Mouse (Mus musculus) lung, postnatal 14 days (tissue): Measurements from ENCODE around the gene Pilrb1.
"Not testable (repeated sequence)": the region's sequence is repeated elsewhere in the genome, so short reads cannot be mapped to it uniquely, and the experiment has no call there.

ENCODE experiments used
- DNase-seq: peaks from one replicate; pipeline ENCODE4 v3.0.0; 2021

Pilrb1 gene

GRCm38 (mm10) chr5:137857960-137858710 is at the start of gene Pilrb1:
Gene Pilrb1, minus strand, starts transcription at chr5:137858106.
- not testable (repeated sequence) for DNase-seq

GRCm38 (mm10) chr5:137897812-137898211 is 39.9 kb upstream of the Pilrb1 start:
- DNase-seq = no peak

- DNase-seq = no peak
These were observed 35.0 kb upstream of the Pilrb1 start for GRCm38 (mm10) chr5:137892954-137893353.

GRCm38 (mm10) chr5:137887666-137888065 is 29.8 kb upstream of the Pilrb1 start:
- DNase-seq = no peak

GRCm38 (mm10) chr5:137885894-137886293 is 28.0 kb upstream of the Pilrb1 start:
- peak; percentile 69 for DNase-seq

GRCm38 (mm10) chr5:137883345-137883744 is 25.4 kb upstream of the Pilrb1 start:
- no peak for DNase-seq

- no peak for DNase-seq
These were observed 25.0 kb upstream of the Pilrb1 start for GRCm38 (mm10) chr5:137882922-137883321.

GRCm38 (mm10) chr5:137877860-137878259 is 20.0 kb upstream of the Pilrb1 start:
- DNase-seq = peak; percentile 63

- no peak for DNase-seq
These were observed 17.1 kb upstream of the Pilrb1 start for GRCm38 (mm10) chr5:137875054-137875453.

- not testable (repeated sequence) for DNase-seq
These were observed 14.4 kb upstream of the Pilrb1 start for GRCm38 (mm10) chr5:137872381-137872702.

- DNase-seq = not testable (repeated sequence)
These were observed 13.9 kb upstream of the Pilrb1 start, which contains the start of gene Pilrb2 for GRCm38 (mm10) chr5:137871644-137872380. Gene Pilrb2, minus strand, starts transcription at chr5:137871815.

GRCm38 (mm10) chr5:137868600-137868999 is 10.7 kb upstream of the Pilrb1 start:
- DNase-seq = not testable (repeated sequence)

- DNase-seq = not testable (repeated sequence)
These were observed 6.1 kb upstream of the Pilrb1 start for GRCm38 (mm10) chr5:137864008-137864407.

GRCm38 (mm10) chr5:137856870-137857269 is 1.0 kb downstream of the Pilrb1 start:
- DNase-seq = not testable (repeated sequence)

- DNase-seq = not testable (repeated sequence)
These were observed 3.0 kb downstream of the Pilrb1 start for GRCm38 (mm10) chr5:137854907-137855306.

GRCm38 (mm10) chr5:137850313-137850712 is 7.6 kb downstream of the Pilrb1 start:
- not testable (repeated sequence) for DNase-seq

GRCm38 (mm10) chr5:137837110-137837509 is 20.8 kb downstream of the Pilrb1 start:
- DNase-seq = not testable (repeated sequence)

GRCm38 (mm10) chr5:137836611-137837010 is 21.3 kb downstream of the Pilrb1 start:
- DNase-seq = no peak

- DNase-seq = not testable (repeated sequence)
These were observed 21.9 kb downstream of the Pilrb1 start, which contains the start of gene Pilra for GRCm38 (mm10) chr5:137835966-137836520. Gene Pilra, minus strand, starts transcription at chr5:137836281.

GRCm38 (mm10) chr5:137833500-137833899 is 24.4 kb downstream of the Pilrb1 start:
- no peak for DNase-seq

- no peak for DNase-seq
These were observed 26.4 kb downstream of the Pilrb1 start for GRCm38 (mm10) chr5:137831506-137831905.

- DNase-seq = no peak
These were observed 26.8 kb downstream of the Pilrb1 start for GRCm38 (mm10) chr5:137831106-137831505.

- no peak for DNase-seq
These were observed 27.7 kb downstream of the Pilrb1 start for GRCm38 (mm10) chr5:137830238-137830637.

- no peak for DNase-seq
These were observed 29.2 kb downstream of the Pilrb1 start for GRCm38 (mm10) chr5:137828694-137829093.
